Mouse (Mus musculus) embryonic facial prominence, embryonic 14.5 days (tissue): ENCODE results near the gene Fam217a. TPM values are rescaled to one million over a fixed set of nuclear protein-coding genes. Genes with fewer than 3 reads are reported as not detected.

Experiments
- polyA plus RNA-seq: library from polyadenylated mRNA; unstranded; fragments of >200 nt; fragmentation: Nextera tagmentation; extraction: Ambion mirVana; gene quantifications from 2 replicates; pipeline ENCODE4 v1.2.1, GENCODE M21; 2014

Gene Fam217a
- polyA plus RNA-seq, 1 experiment from 2014 or later: 1.3 TPM

Other genes starting within 250 kb of the Fam217a start
- gene Fam50b, start 189.5 kb downstream of the Fam217a start, polyA plus RNA-seq: 0.28 TPM in 1 of 2 replicates, not detected in the other
- 76.1 and 84.6 TPM in 2 replicates for gene Prpf4b, start 49.0 kb downstream of the Fam217a start, polyA plus RNA-seq
- gene 4933417A18Rik, start 99 bp upstream of the Fam217a start, polyA plus RNA-seq: not detected in 2 replicates
- 1.0 and 2.1 TPM in 2 replicates for gene Eci3, start 39.5 kb upstream of the Fam217a start, polyA plus RNA-seq
- 129 and 147 TPM in 2 replicates for gene Eci2, start 102.8 kb upstream of the Fam217a start, polyA plus RNA-seq